Mouse (Mus musculus): ENCODE results near the gene Tecr. TPM values are rescaled to one million over a fixed set of nuclear protein-coding genes. Genes with fewer than 3 reads are reported as not detected.

The Tecr gene
- 806 and 815 TPM in 2 replicates for polyA plus RNA-seq (2014; fragmentation: Nextera tagmentation; extraction: Ambion mirVana)

- Histone ChIP-seq H3K9me3 (replicated peaks; ENCODE audit: control insufficient read depth, low read length) (no peaks in the 10 kb centered on the region), H3K36me3 (ENCODE audit: control insufficient read depth, insufficient read depth, low read length) (peaks cover 28% of the 10 kb centered on the region), H3K9ac (ENCODE audit: low read length) (peak within 1 kb of the TSS; percentile 84), H3K4me3 (ENCODE audit: low read depth, low read length) (peak within 1 kb of the TSS; percentile 75), H3K4me1 (ENCODE audit: control insufficient read depth, insufficient read depth, low read length) (peaks cover 9% of the 10 kb centered on the region), H3K27me3 (replicated peaks; ENCODE audit: control insufficient read depth, insufficient read depth, low read length) (no peaks in the 10 kb centered on the region), H3K27ac (ENCODE audit: low read depth, low read length) (peak within 1 kb of the TSS; percentile 97), H3K4me2 (ENCODE audit: low read length) (peak within 1 kb of the TSS; percentile 90)
- ATAC-seq (peak; percentile 98), DNase-seq (ENCODE audit: low spot score) (peak; percentile 99)
- WGBS, result under 1% methylated on average over 67 of the region's 69 CpGs
Observed at GRCm38 (mm10) chr8:83607661-83608397, at the start of gene Tecr, which contains the start of gene Dnajb1. TSS of gene Tecr (minus strand) at chr8:83607971. TSS of gene Dnajb1 (plus strand) at chr8:83608193.

- H3K9me3 ChIP-seq (replicated peaks; ENCODE audit: control insufficient read depth, low read length), result no peaks in the 10 kb centered on the region
- DNase-seq (ENCODE audit: low spot score), result no peak
- no peaks in the 10 kb centered on the region for H3K27me3 ChIP-seq (replicated peaks; ENCODE audit: control insufficient read depth, insufficient read depth, low read length)
- no peak overlapping the region for H3K27ac ChIP-seq (ENCODE audit: low read depth, low read length)
- H3K4me2 ChIP-seq (ENCODE audit: low read length), result no peak overlapping the region
- H3K9ac ChIP-seq (ENCODE audit: low read length), result no peak overlapping the region
- no peak for ATAC-seq
- WGBS, result 86% methylated on average over 13 of the region's 13 CpGs
- H3K4me3 ChIP-seq (ENCODE audit: low read depth, low read length), result no peak overlapping the region
- peaks cover 18% of the 10 kb centered on the region for H3K4me1 ChIP-seq (ENCODE audit: control insufficient read depth, insufficient read depth, low read length)
- peaks cover 11% of the 10 kb centered on the region; the same call in 1 of the 2 replicates for H3K36me3 ChIP-seq (ENCODE audit: control insufficient read depth, insufficient read depth, low read length)
Observed at GRCm38 (mm10) chr8:83656484-83657246, 48.9 kb upstream of the Tecr start.

GRCm38 (mm10) chr8:83656043-83656442 is 48.3 kb upstream of the Tecr start:
- Histone ChIP-seq H3K27me3 (replicated peaks; ENCODE audit: control insufficient read depth, insufficient read depth, low read length) (no peaks in the 10 kb centered on the region), H3K4me1 (ENCODE audit: control insufficient read depth, insufficient read depth, low read length) (peaks cover 16% of the 10 kb centered on the region), H3K9me3 (replicated peaks; ENCODE audit: control insufficient read depth, low read length) (no peaks in the 10 kb centered on the region), H3K36me3 (ENCODE audit: control insufficient read depth, insufficient read depth, low read length) (peaks cover 11% of the 10 kb centered on the region; the same call in 1 of the 2 replicates), H3K4me2 (ENCODE audit: low read length) (no peak overlapping the region), H3K9ac (ENCODE audit: low read length) (no peak overlapping the region), H3K27ac (ENCODE audit: low read depth, low read length) (no peak overlapping the region), H3K4me3 (ENCODE audit: low read depth, low read length) (no peak overlapping the region)
- no peak for DNase-seq (ENCODE audit: low spot score)
- ATAC-seq, result no peak
- WGBS, result 90% methylated on average over 9 of the region's 9 CpGs

DNA sequence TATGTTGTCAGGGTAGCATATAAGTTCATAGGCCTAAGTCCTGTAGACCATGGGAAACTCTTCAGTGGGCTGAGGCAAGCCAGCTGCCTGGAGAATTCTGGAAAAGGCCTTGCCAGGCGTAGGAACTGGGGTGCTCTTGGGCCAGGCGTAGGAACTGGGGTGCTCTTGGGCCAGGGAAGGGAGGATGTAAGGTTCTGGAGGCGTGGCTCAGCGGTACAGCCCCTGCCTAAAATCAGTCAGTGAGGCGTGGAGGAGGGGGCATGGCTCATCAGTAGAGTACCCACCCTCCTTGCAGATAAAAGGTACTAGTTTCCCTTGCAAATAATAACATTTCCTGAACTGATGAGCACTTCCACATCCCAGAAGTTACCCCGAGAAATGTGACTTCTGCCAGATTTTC is 47.0 kb upstream of the Tecr start:
- no peak overlapping the region for H3K4me2 ChIP-seq (ENCODE audit: low read length)
- H3K4me3 ChIP-seq (ENCODE audit: low read depth, low read length), result no peak overlapping the region
- no peak overlapping the region for H3K9ac ChIP-seq (ENCODE audit: low read length)
- H3K9me3 ChIP-seq (replicated peaks; ENCODE audit: control insufficient read depth, low read length), result no peaks in the 10 kb centered on the region
- H3K4me1 ChIP-seq (ENCODE audit: control insufficient read depth, insufficient read depth, low read length), result peaks cover 9% of the 10 kb centered on the region
- WGBS, result 98% methylated on average over 6 of the region's 6 CpGs
- DNase-seq (ENCODE audit: low spot score) (no peak), ATAC-seq (no peak)
- H3K27me3 ChIP-seq (replicated peaks; ENCODE audit: control insufficient read depth, insufficient read depth, low read length), result no peaks in the 10 kb centered on the region
- no peak overlapping the region for H3K27ac ChIP-seq (ENCODE audit: low read depth, low read length)
- H3K36me3 ChIP-seq (ENCODE audit: control insufficient read depth, insufficient read depth, low read length), result peaks cover 11% of the 10 kb centered on the region; the same call in 1 of the 2 replicates

DNA sequence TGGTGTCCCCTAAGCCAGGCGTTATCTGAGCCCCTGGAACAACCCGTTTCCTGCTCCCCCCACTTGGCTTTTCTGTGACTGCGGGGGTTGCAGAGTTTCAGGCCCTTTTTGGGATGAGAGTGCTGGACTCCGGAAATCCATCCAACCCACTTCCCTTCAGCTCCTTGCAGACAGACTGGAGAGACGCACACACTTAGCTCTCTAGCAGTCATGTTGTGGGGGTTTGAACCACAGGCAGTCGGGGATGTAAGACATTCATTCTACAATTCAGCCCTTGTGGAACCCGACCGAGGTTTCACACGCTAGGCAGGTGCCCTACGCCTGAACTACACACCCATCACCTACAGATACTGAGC is 45.9 kb upstream of the Tecr start:
- DNase-seq (ENCODE audit: low spot score) (no peak), ATAC-seq (no peak)
- Histone ChIP-seq H3K9ac (ENCODE audit: low read length) (peak overlapping the region; percentile 88), H3K4me1 (ENCODE audit: control insufficient read depth, insufficient read depth, low read length) (peaks cover 9% of the 10 kb centered on the region), H3K4me3 (ENCODE audit: low read depth, low read length) (peak overlapping the region; percentile 92), H3K27ac (ENCODE audit: low read depth, low read length) (no peak overlapping the region), H3K27me3 (replicated peaks; ENCODE audit: control insufficient read depth, insufficient read depth, low read length) (no peaks in the 10 kb centered on the region), H3K9me3 (replicated peaks; ENCODE audit: control insufficient read depth, low read length) (no peaks in the 10 kb centered on the region), H3K4me2 (ENCODE audit: low read length) (peak overlapping the region; percentile 74), H3K36me3 (ENCODE audit: control insufficient read depth, insufficient read depth, low read length) (peaks cover 7% of the 10 kb centered on the region; the same call in 1 of the 2 replicates)
- WGBS, result 43% methylated on average over 10 of the region's 10 CpGs

DNA sequence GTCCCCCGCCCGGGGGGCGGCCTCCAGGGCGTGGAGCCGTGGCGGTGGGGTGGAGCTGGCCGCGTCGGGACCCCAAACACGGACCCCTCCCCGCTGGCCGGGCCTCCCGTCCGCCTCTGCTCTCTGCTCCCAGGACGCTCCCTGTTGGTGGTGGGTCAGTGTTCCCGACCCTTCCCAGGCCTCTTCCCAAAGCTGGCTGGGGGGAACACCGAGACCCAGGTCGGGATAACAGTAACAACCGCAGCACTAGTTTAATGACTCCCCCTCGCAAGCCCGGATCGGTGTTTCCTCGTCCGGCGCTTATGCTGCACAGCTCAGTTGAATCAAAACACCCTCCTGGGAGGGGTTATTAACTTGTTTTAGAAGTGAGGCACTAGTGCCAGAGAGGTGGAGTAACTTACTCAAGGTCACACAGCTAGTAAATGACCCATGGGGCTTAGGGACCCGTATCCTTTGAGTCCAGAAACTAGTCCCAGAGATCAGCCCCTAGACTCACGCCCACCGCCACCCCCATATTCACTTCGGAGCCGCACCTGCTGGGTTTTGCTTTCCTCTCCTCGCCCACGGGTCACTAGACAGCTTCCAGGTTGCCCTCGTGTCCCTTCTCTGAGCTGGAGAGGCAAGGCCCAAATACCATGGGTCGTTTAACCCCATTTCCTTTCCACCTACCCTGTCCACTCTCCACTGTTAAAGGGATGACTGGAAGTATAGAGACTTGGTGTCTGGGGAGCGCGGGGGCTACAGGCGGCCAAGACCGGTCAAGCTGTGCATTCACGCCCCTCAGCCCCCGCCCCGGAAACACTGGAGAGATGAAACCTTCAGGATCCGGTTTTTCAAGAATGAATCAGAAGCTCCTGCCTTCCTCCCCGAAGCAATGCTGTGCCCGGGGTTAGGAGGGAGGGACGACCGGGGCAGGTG is 45.2 kb upstream of the Tecr start:
- Histone ChIP-seq H3K4me1 (ENCODE audit: control insufficient read depth, insufficient read depth, low read length) (peaks cover 9% of the 10 kb centered on the region), H3K9me3 (replicated peaks; ENCODE audit: control insufficient read depth, low read length) (no peaks in the 10 kb centered on the region), H3K4me3 (ENCODE audit: low read depth, low read length) (peak overlapping the region; percentile 92), H3K9ac (ENCODE audit: low read length) (peak overlapping the region; percentile 88), H3K27me3 (replicated peaks; ENCODE audit: control insufficient read depth, insufficient read depth, low read length) (no peaks in the 10 kb centered on the region), H3K36me3 (ENCODE audit: control insufficient read depth, insufficient read depth, low read length) (0 out of 2 replicates have a peak, but pooled peaks cover 6% of the 10 kb centered on the region), H3K4me2 (ENCODE audit: low read length) (peak overlapping the region; percentile 74), H3K27ac (ENCODE audit: low read depth, low read length) (no peak overlapping the region)
- ATAC-seq (no peak; the same call in 1 of the 2 replicates), DNase-seq (ENCODE audit: low spot score) (no peak)
- 2% methylated on average over 46 of the region's 46 CpGs for WGBS

GRCm38 (mm10) chr8:83652030-83652743 is 44.4 kb upstream of the Tecr start, which contains the start of gene Gipc1:
TSS of gene Gipc1 (plus strand) at chr8:83652677.
- peak within 1 kb of the TSS; percentile 74 for H3K4me2 ChIP-seq (ENCODE audit: low read length)
- no peaks in the 10 kb centered on the region for H3K27me3 ChIP-seq (replicated peaks; ENCODE audit: control insufficient read depth, insufficient read depth, low read length)
- no peaks in the 10 kb centered on the region for H3K36me3 ChIP-seq (ENCODE audit: control insufficient read depth, insufficient read depth, low read length)
- peak within 1 kb of the TSS; percentile 91 for H3K27ac ChIP-seq (ENCODE audit: low read depth, low read length)
- 3% methylated on average over 50 of the region's 50 CpGs for WGBS
- peaks cover 9% of the 10 kb centered on the region for H3K4me1 ChIP-seq (ENCODE audit: control insufficient read depth, insufficient read depth, low read length)
- H3K4me3 ChIP-seq (ENCODE audit: low read depth, low read length), result peak within 1 kb of the TSS; percentile 92
- H3K9me3 ChIP-seq (replicated peaks; ENCODE audit: control insufficient read depth, low read length), result no peaks in the 10 kb centered on the region
- H3K9ac ChIP-seq (ENCODE audit: low read length), result peak within 1 kb of the TSS; percentile 88
- ATAC-seq (peak; percentile 98), DNase-seq (ENCODE audit: low spot score) (peak; percentile 99)

GRCm38 (mm10) chr8:83649699-83650098 is 41.9 kb upstream of the Tecr start:
- Histone ChIP-seq H3K9me3 (replicated peaks; ENCODE audit: control insufficient read depth, low read length) (no peaks in the 10 kb centered on the region), H3K4me1 (ENCODE audit: control insufficient read depth, insufficient read depth, low read length) (peaks cover 9% of the 10 kb centered on the region), H3K4me3 (ENCODE audit: low read depth, low read length) (no peak overlapping the region), H3K36me3 (ENCODE audit: control insufficient read depth, insufficient read depth, low read length) (no peaks in the 10 kb centered on the region), H3K27me3 (replicated peaks; ENCODE audit: control insufficient read depth, insufficient read depth, low read length) (no peaks in the 10 kb centered on the region), H3K27ac (ENCODE audit: low read depth, low read length) (no peak overlapping the region), H3K9ac (ENCODE audit: low read length) (no peak overlapping the region), H3K4me2 (ENCODE audit: low read length) (no peak overlapping the region)
- no peak for ATAC-seq
- no peak for DNase-seq (ENCODE audit: low spot score)
- WGBS, result 94% methylated on average over 6 of the region's 6 CpGs
